Mouse (Mus musculus): ENCODE data around the gene Osbpl6. TPM values are rescaled to one million over a fixed set of nuclear protein-coding genes. Genes with fewer than 3 reads are reported as not detected.

The Osbpl6 gene
- polyA plus RNA-seq, 1 experiment from 2014 or later, result 10.4 TPM

DNA sequence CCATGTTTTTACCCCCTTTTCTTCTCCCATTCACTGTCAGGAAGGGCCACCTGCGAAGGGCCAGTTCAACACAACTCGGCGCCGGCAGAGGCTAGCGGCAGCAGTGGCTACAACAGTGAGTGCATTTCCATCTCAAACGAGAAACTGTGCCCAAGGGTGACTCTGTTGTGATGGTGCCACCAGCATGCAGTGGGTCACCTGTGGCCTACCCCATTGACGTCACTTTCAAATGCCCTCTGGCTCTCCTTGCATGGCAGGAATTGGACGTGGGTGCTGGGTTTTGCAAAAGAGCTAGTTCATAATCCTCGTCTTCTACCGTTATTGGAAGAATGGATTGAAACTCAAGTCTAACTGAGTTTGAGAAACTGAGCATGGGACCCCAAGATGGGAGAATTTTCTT lies 153.8 kb downstream of the Osbpl6 start:
- Histone ChIP-seq H3K4me3 (no peak overlapping the region), H3K27ac (no peak overlapping the region), H3K27me3 (ENCODE audit: poor library complexity, severe bottlenecking) (no peaks in the 10 kb centered on the region), H3K4me1 (no peaks in the 10 kb centered on the region), H3K9me3 (no peaks in the 10 kb centered on the region), H3K36me3 (replicated peaks) (peaks cover 1% of the 10 kb centered on the region; the same call in 1 of the 2 replicates)
- no peak for DNase-seq (ENCODE audit: extremely low spot score, low spot score)
- WGBS, result 90% methylated on average over 10 of the region's 10 CpGs

DNA sequence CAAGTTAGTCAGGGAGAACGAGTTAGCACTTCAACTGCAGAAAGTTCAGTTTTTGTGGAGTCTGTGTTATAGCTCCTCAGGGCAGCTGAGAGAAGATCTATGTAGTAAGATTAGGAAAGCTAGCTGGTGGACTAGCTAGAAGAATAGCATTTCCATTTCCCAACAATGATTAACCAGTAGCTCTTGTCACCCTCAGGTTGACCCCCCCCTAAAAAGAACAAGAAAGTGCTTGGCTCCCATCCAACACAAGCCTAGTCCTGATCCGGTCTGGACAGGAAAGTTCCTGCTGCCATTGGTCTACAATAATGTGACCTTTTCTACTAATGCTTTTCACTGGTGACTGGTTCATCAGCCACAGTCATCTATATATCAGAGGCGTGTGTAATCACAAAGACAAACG lies 157.6 kb downstream of the Osbpl6 start:
- 93% methylated on average over 4 of the region's 4 CpGs for WGBS
- Histone ChIP-seq H3K36me3 (replicated peaks) (no peaks in the 10 kb centered on the region), H3K27me3 (ENCODE audit: poor library complexity, severe bottlenecking) (no peaks in the 10 kb centered on the region), H3K9me3 (no peaks in the 10 kb centered on the region), H3K4me1 (no peaks in the 10 kb centered on the region), H3K27ac (no peak overlapping the region), H3K4me3 (no peak overlapping the region)
- no peak for DNase-seq (ENCODE audit: extremely low spot score, low spot score)

DNA sequence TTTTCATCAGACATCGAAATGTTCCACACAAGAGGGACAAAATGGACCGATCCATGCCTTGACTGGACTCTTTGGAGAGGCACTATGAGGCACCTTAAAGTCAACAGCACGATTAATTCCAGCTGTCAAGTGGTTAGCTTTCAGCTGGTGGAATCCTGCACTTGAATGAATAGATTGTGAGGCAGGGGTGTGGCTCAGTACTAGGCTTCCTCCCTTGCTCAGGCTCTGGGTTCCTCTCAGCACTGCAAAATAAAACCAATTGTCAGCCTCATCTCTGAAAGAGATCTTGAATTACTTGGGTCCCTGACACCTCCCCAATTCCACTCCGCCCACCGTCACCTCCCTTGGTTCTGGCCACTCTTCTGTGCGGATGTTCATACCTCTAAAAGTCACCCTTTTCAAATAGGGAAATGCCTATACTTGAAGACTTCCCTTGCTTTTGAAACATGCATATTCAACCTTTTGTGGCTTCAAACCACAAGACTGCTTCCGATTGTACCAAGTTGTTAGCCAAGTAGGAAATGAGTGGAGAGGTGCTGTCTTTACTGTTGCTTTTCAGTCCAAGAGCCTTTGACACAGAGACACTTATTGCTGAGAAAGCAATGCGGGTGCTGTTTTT lies 160.7 kb downstream of the Osbpl6 start:
- WGBS, result 87% methylated on average over 8 of the region's 8 CpGs
- no peak for DNase-seq (ENCODE audit: extremely low spot score, low spot score)
- Histone ChIP-seq H3K9me3 (no peaks in the 10 kb centered on the region), H3K27ac (no peak overlapping the region), H3K4me1 (peaks cover 6% of the 10 kb centered on the region; the same call in 1 of the 2 replicates), H3K4me3 (no peak overlapping the region), H3K36me3 (replicated peaks) (no peaks in the 10 kb centered on the region), H3K27me3 (ENCODE audit: poor library complexity, severe bottlenecking) (no peaks in the 10 kb centered on the region)

DNA sequence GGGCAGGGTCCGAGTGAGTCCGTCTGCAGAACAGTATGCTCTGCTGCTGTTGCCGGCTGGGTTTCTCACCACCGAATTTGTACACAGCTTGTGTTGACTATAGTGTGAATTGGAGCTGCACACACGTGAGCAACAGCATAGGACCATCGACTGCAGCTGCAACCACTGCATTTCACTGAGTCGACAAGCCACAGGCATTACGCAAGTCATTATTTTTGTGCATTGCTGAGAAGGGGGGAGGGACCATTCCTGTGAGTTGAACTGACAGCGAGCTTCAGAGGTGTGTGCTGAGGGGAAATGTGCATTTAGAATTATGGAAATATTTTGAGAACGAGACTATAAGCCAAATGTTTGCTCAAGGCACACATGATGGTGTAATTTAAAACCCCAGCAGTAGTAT lies 165.2 kb downstream of the Osbpl6 start:
- no peak overlapping the region for H3K4me3 ChIP-seq
- H3K36me3 ChIP-seq (replicated peaks), result no peaks in the 10 kb centered on the region
- 88% methylated on average over 10 of the region's 10 CpGs for WGBS
- H3K9me3 ChIP-seq, result no peaks in the 10 kb centered on the region
- DNase-seq (ENCODE audit: extremely low spot score, low spot score), result no peak
- no peaks in the 10 kb centered on the region for H3K27me3 ChIP-seq (ENCODE audit: poor library complexity, severe bottlenecking)
- H3K4me1 ChIP-seq, result peaks cover 6% of the 10 kb centered on the region; the same call in 1 of the 2 replicates
- no peak overlapping the region for H3K27ac ChIP-seq

DNA sequence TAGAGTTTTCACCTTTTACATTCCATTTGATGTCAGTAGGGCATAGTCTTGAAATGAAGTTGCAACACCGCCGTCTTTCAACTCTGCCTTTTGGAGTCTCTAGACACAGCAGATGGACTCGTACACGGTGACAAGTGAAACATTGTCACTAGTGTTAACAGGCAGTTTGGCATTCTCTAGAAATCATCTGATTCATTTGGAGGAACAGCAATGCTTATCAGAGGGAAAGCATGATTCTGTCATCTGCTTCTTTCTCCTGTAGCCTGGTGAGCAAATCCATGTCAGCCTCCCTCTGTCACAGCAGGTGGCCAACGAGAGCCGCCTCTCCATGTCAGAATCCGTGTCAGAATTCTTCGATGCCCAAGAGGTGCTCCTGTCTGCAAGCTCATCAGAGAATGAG lies 172.6 kb downstream of the Osbpl6 start:
- Histone ChIP-seq H3K4me3 (no peak overlapping the region), H3K27ac (no peak overlapping the region), H3K9me3 (no peaks in the 10 kb centered on the region), H3K4me1 (no peaks in the 10 kb centered on the region), H3K27me3 (ENCODE audit: poor library complexity, severe bottlenecking) (no peaks in the 10 kb centered on the region), H3K36me3 (replicated peaks) (0 out of 2 replicates have a peak, but pooled peaks cover 2% of the 10 kb centered on the region)
- WGBS, result 92% methylated on average over 8 of the region's 8 CpGs
- no peak for DNase-seq (ENCODE audit: extremely low spot score, low spot score)

DNA sequence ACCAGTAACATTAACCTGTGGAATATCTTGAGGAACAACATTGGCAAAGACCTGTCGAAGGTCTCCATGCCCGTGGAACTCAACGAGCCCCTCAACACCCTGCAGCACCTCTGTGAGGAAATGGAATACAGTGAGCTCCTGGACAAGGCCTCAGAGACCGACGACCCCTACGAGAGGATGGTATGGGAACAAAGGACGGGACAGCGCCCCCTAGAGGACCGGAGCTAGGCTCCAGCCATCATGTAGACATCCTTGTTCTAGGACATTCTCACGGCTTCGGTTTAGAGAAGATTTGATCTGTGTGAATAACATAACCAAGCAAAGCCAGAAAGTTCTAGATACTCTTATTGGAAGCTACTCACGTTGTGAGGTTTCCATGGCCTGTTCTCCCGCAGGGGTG lies 178.8 kb downstream of the Osbpl6 start:
- no peaks in the 10 kb centered on the region for H3K27me3 ChIP-seq (ENCODE audit: poor library complexity, severe bottlenecking)
- H3K36me3 ChIP-seq (replicated peaks), result peaks cover 17% of the 10 kb centered on the region
- no peak overlapping the region for H3K4me3 ChIP-seq
- H3K27ac ChIP-seq, result no peak overlapping the region
- no peaks in the 10 kb centered on the region for H3K4me1 ChIP-seq
- WGBS, result 95% methylated on average over 13 of the region's 13 CpGs
- DNase-seq (ENCODE audit: extremely low spot score, low spot score), result no peak
- H3K9me3 ChIP-seq, result no peaks in the 10 kb centered on the region

DNA sequence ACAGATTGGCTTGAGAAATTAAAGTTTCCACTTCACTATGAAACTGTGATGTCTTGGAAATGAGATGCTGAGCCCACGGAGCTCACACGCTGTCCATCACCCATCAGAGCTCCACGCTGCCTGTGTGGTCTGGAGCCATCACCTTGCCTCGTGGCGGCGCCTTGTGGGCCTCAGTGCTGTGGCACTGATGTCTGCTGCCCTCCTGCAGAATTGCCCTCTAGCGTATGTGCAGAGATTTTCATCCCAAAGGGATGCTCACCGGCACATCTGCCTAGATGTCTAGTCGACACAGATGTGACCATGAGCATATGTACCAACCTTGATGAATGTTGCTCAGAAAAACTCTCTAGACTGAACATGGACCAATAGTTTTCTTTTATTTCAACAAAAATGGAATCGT lies 180.6 kb downstream of the Osbpl6 start:
- Histone ChIP-seq H3K27me3 (ENCODE audit: poor library complexity, severe bottlenecking) (no peaks in the 10 kb centered on the region), H3K4me1 (no peaks in the 10 kb centered on the region), H3K36me3 (replicated peaks) (peaks cover 17% of the 10 kb centered on the region), H3K27ac (no peak overlapping the region), H3K4me3 (no peak overlapping the region), H3K9me3 (no peaks in the 10 kb centered on the region)
- whole genome bisulfite sequencing, result 85% methylated on average over 10 of the region's 10 CpGs
- DNase-seq (ENCODE audit: extremely low spot score, low spot score), result no peak

DNA sequence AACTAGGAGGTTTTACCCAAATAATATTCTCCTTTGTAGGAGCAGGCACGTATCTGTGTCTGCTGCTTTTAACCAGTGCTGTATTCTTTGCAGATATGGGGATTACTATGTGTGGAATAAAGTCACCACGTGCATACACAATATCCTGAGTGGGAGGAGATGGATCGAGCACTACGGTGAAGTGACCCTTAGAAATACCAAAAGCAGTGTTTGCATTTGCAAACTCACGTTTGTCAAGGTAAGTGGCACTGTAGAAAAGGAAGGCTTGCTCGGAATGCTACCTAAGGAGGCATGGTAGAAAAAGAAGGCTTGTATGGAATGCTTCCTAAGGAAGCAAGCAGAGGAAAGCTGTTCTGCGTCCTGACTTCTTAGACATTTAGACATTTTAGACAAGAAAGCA lies 183.9 kb downstream of the Osbpl6 start:
- peaks cover 4% of the 10 kb centered on the region for H3K36me3 ChIP-seq (replicated peaks)
- no peak overlapping the region for H3K4me3 ChIP-seq
- peaks cover under 1% of the 10 kb centered on the region; the same call in 1 of the 2 replicates for H3K4me1 ChIP-seq
- DNase-seq (ENCODE audit: extremely low spot score, low spot score), result no peak
- WGBS, result 91% methylated on average over 7 of the region's 7 CpGs
- H3K9me3 ChIP-seq, result no peaks in the 10 kb centered on the region
- no peaks in the 10 kb centered on the region for H3K27me3 ChIP-seq (ENCODE audit: poor library complexity, severe bottlenecking)
- no peak overlapping the region for H3K27ac ChIP-seq

DNA sequence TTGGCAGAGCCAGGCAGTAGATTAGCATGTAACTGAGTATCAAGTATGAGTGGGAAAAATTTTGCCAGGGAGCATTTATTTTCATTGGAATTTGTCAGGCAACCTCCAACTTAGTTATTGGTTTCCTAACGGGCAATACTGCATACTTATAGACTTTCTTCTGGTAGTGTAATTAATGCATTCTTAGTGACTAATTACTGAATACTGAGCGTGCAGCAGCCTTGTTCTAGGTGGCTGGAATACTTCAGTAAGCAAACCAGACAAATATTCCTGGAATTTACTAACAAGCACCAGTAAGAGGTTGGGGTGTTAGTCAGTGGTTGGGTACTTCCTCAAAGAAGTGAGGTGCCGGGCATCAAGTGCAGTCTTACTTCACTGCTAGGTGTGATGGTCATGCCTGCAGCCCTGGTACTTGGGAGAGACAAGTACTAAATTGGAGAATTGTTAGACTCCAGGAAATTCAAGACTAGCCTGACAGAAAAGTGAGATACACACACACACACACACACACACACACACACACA lies 186.2 kb downstream of the Osbpl6 start:
- Histone ChIP-seq H3K36me3 (replicated peaks) (no peaks in the 10 kb centered on the region), H3K4me3 (no peak overlapping the region), H3K9me3 (no peaks in the 10 kb centered on the region), H3K4me1 (peaks cover 5% of the 10 kb centered on the region; the same call in 1 of the 2 replicates), H3K27me3 (ENCODE audit: poor library complexity, severe bottlenecking) (no peaks in the 10 kb centered on the region), H3K27ac (no peak overlapping the region)
- no peak for DNase-seq (ENCODE audit: extremely low spot score, low spot score)
- 83% methylated on average over 3 of the region's 3 CpGs for WGBS

DNA sequence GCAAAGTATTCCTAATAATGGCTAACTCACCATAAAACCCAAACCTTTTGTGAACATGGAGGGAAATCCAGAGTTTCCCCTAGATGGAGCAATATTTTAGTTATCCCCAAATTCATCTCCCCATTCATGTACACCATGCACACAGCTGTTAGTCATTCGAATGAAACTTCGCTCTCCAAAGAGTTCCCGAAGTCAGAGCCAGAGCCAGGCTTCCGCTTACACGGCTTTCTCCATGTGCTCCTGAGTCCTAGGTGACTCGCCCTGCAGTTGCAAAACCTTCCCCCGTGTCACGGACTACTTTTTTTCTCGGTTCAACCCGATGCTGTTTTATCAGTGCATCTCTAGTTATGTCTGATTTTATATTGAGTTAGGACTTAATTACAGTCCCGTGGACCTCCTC lies 191.2 kb downstream of the Osbpl6 start:
- peaks cover 5% of the 10 kb centered on the region; the same call in 1 of the 2 replicates for H3K4me1 ChIP-seq
- H3K36me3 ChIP-seq (replicated peaks), result no peaks in the 10 kb centered on the region
- no peak for DNase-seq (ENCODE audit: extremely low spot score, low spot score)
- H3K4me3 ChIP-seq, result no peak overlapping the region
- H3K27ac ChIP-seq, result no peak overlapping the region
- H3K9me3 ChIP-seq, result no peaks in the 10 kb centered on the region
- no peaks in the 10 kb centered on the region for H3K27me3 ChIP-seq (ENCODE audit: poor library complexity, severe bottlenecking)
- WGBS, result 89% methylated on average over 11 of the region's 11 CpGs

DNA sequence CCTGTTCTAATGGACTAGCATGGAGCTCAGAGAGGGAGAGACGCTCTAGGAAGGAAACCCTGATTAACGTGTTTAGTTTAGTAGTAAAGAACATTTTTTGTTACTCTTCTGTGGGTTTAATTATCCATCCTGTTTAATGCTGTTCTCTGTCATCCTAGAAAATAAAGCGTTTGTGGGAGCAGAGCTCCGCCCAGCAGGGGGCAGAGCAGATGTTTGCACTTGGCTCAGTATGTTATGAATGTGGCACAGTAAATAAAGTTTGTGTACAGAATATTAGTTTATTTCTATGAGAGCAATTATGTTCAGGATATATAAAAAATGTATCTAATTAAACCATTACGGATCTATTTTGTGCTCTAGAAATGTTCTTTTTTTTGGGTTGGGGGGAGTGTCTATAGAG lies 192.9 kb downstream of the Osbpl6 start:
- Histone ChIP-seq H3K27me3 (ENCODE audit: poor library complexity, severe bottlenecking) (no peaks in the 10 kb centered on the region), H3K36me3 (replicated peaks) (no peaks in the 10 kb centered on the region), H3K4me1 (peaks cover 5% of the 10 kb centered on the region; the same call in 1 of the 2 replicates), H3K9me3 (no peaks in the 10 kb centered on the region), H3K4me3 (no peak overlapping the region), H3K27ac (no peak overlapping the region)
- no peak for DNase-seq (ENCODE audit: extremely low spot score, low spot score)
- 82% methylated on average over 5 of the region's 5 CpGs for WGBS

DNA sequence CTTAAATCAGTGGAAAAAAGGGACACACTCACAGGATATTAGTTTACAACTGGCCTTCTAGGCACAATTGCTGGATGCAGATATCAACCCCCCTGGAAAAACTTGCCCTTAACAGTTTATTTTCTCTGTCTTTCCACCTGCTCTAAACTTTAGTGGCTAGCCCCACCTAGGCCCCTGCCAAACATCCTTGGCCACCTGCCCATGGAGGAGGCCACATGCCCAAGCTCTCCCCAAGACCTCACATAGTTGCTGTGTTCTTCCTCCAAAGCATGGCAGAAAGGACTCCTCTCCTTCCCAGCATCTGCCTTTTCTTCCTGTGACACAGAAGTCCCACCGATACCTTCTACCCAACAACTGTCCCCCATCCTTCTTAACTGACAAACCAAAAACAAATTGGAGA lies 195.9 kb downstream of the Osbpl6 start:
- 89% methylated on average over 1 of the region's 1 CpGs for WGBS
- Histone ChIP-seq H3K9me3 (no peaks in the 10 kb centered on the region), H3K27ac (no peak overlapping the region), H3K27me3 (ENCODE audit: poor library complexity, severe bottlenecking) (no peaks in the 10 kb centered on the region), H3K4me1 (no peaks in the 10 kb centered on the region), H3K36me3 (replicated peaks) (no peaks in the 10 kb centered on the region), H3K4me3 (no peak overlapping the region)
- no peak for DNase-seq (ENCODE audit: extremely low spot score, low spot score)

DNA sequence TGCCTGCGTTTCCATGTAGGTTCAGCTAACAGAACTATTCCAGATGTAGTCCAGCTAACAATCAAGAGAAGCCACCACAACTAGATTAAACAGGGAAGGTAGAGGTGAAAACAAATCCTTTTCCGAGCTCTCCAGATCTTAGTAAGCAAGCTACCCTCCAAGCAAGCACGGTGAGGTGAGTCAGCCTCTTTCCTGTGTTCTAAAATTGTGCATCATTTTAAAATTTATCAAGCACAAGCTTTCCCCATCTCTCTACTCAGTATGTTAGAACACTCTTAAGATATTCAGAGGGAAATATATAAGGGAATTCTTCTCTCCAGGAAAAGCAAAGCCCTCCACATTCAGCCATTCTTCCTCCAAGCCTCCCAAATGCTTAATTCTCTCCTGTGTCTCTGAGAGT lies 200.4 kb downstream of the Osbpl6 start:
- Histone ChIP-seq H3K27me3 (ENCODE audit: poor library complexity, severe bottlenecking) (no peaks in the 10 kb centered on the region), H3K4me3 (no peak overlapping the region), H3K9me3 (no peaks in the 10 kb centered on the region), H3K36me3 (replicated peaks) (no peaks in the 10 kb centered on the region), H3K4me1 (no peaks in the 10 kb centered on the region), H3K27ac (no peak overlapping the region)
- 91% methylated on average over 3 of the region's 3 CpGs for WGBS
- DNase-seq (ENCODE audit: extremely low spot score, low spot score), result no peak

All from forebrain, embryonic 10.5 days (tissue).